Mouse (Mus musculus): ENCODE data around the gene Eif4a1. TPM values are rescaled to one million over a fixed set of nuclear protein-coding genes. Genes with fewer than 3 reads are reported as not detected.

Gene Eif4a1
- total and polyA plus RNA-seq, 3 experiments = 114 to 1,689 (median 634) TPM

- TF ChIP-seq USF1 (IDR thresholded peaks at IDR 0.05; ENCODE audit: low read depth, low read length) (no peak), ZKSCAN1 (IDR thresholded peaks at IDR 0.05; ENCODE audit: low read depth, low read length) (no peak), GABPA (IDR thresholded peaks at IDR 0.05; ENCODE audit: low read depth, low read length) (no peak), RAD21 (IDR thresholded peaks at IDR 0.05; ENCODE audit: low read depth, low read length) (no peak), TAL1 (IDR thresholded peaks at IDR 0.05; ENCODE audit: low read length) (no peak), NRF1 (IDR thresholded peaks at IDR 0.05; ENCODE audit: insufficient read depth, low read depth, low read length, poor library complexity, severe bottlenecking) (no peak), MAZ (IDR thresholded peaks at IDR 0.05; ENCODE audit: low read depth, low read length) (no peak; the same call in 1 of the 2 replicates), JUND (IDR thresholded peaks at IDR 0.05; ENCODE audit: low read depth, low read length) (no peak), POLR2AphosphoS2 (IDR thresholded peaks at IDR 0.05; ENCODE audit: low read length) (no peak)
Observed at GRCm38 (mm10) chr11:69620394-69621081, 51.7 kb downstream of the Eif4a1 start (continued).

DNA sequence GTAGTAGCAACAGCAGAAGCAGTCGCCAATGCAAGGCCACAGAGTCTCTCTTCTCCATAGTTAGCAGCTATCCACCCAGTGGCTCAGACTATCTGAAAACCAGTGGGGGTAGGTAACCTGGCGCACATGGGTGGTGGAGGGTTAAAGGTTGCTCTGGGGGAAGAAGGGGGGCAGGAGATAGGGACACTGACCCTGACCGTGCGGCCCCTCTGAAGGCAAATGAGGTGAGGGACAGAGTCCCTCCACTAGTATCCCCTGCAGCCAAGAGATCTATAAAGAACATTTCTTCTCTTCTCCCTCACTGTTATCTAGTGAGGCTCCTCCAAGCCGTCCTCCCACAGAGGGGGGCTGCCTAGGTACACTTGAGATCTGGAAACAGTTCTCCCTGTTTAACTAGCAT lies 54.4 kb downstream of the Eif4a1 start, which contains the start of gene Shbg:
Shbg (minus strand) TSS at position 101 of the 400 bp plus-strand sequence.
- Histone ChIP-seq H3K9ac (ENCODE audit: control insufficient read depth, low read depth, low read length, poor library complexity, severe bottlenecking) (no peak within 1 kb of the TSS), H3K79me2 (ENCODE audit: control insufficient read depth, insufficient read depth, low read length, poor library complexity) (no peaks in the 10 kb centered on the region), H3K27me3 (ENCODE audit: control insufficient read depth in 1 of 2, insufficient read depth in 2 of 2, low read length in 2 of 2) (peaks cover 1 to 3% of the 10 kb centered on the region in 2 experiments; a peak in 1 of 4 replicates), H3K4me1 (ENCODE audit: control insufficient read depth in 1 of 2, insufficient read depth in 2 of 2, low read length in 2 of 2) (peaks cover 6 to 16% of the 10 kb centered on the region in 2 experiments), H3K4me3 (ENCODE audit: control insufficient read depth in 1 of 2, insufficient read depth in 1 of 2, low read depth in 2 of 2, low read length in 2 of 2) (no peak within 1 kb of the TSS), H3K27ac (ENCODE audit: control insufficient read depth, low read depth, low read length) (no peak within 1 kb of the TSS), H3K36me3 (ENCODE audit: control insufficient read depth in 1 of 2, insufficient read depth in 2 of 2, low read length in 2 of 2) (peaks cover 0 to 10% of the 10 kb centered on the region in 2 experiments; a peak in 2 of 4 replicates), H3K9me3 (replicated peaks; ENCODE audit: insufficient read depth, low read length) (no peaks in the 10 kb centered on the region)
- 0 out of 2 replicates have a peak, but pooled peaks have one; percentile 5 for TF ChIP-seq GATA1 (IDR thresholded peaks at IDR 0.05; ENCODE audit: low read depth, low read length)
- no peak for TF ChIP-seq POLR2AphosphoS2 (IDR thresholded peaks at IDR 0.05; ENCODE audit: low read length)
- TF ChIP-seq TAL1 (IDR thresholded peaks at IDR 0.05; ENCODE audit: low read length) = no peak
- TF ChIP-seq MAFK (IDR thresholded peaks at IDR 0.05; ENCODE audit: borderline replicate concordance, low read depth, low read length) = no peak
- no peak for DNase-seq (ENCODE audit: low read depth, low spot score)

Other genes starting within 250 kb of the Eif4a1 start
Only the 30 nearest of the 35 such genes appear.
- gene Dnah2, start 123.3 kb downstream of the Eif4a1 start, total RNA-seq (2012; rRNA removed) = under 0.01 and 0.04 TPM in 2 replicates
- gene Dnah2, start 123.3 kb downstream of the Eif4a1 start, polyA plus RNA-seq (2012; ENCODE audit: insufficient read depth in 1 of 2, insufficient read length in 2 of 2, low read depth in 1 of 2, low replicate concordance in 2 of 2, missing spikeins in 1 of 2) = under 1 TPM in 1 of 2 experiments, not detected in 1; 0.07 TPM
- gene Efnb3, start 112.2 kb downstream of the Eif4a1 start, total RNA-seq (2012; rRNA removed) = 0.20 and 0.23 TPM in 2 replicates
- gene Efnb3, start 112.2 kb downstream of the Eif4a1 start, polyA plus RNA-seq (2012; ENCODE audit: insufficient read depth in 1 of 2, insufficient read length in 2 of 2, low read depth in 1 of 2, low replicate concordance in 2 of 2, missing spikeins in 1 of 2) = under 1 TPM in 1 of 2 experiments, not detected in 1; 0.72 TPM
- 18.5 and 18.9 TPM in 2 replicates for gene Wrap53, start 92.2 kb downstream of the Eif4a1 start, total RNA-seq (2012; rRNA removed)
- 10 to 100 TPM in 1 of 2 experiments, not detected in 1; 24.5 TPM for gene Wrap53, start 92.2 kb downstream of the Eif4a1 start, polyA plus RNA-seq (2012; ENCODE audit: insufficient read depth in 1 of 2, insufficient read length in 2 of 2, low read depth in 1 of 2, low replicate concordance in 2 of 2, missing spikeins in 1 of 2)
- gene Trp53, start 92.1 kb downstream of the Eif4a1 start, total RNA-seq (2012; rRNA removed) = 74.1 and 76.4 TPM in 2 replicates
- 100 to 1,000 TPM in 1 of 2 experiments, not detected in 1; 212 TPM for gene Trp53, start 92.1 kb downstream of the Eif4a1 start, polyA plus RNA-seq (2012; ENCODE audit: insufficient read depth in 1 of 2, insufficient read length in 2 of 2, low read depth in 1 of 2, low replicate concordance in 2 of 2, missing spikeins in 1 of 2)
- gene Atp1b2, start 66.5 kb downstream of the Eif4a1 start, total RNA-seq (2012; rRNA removed) = 13.4 and 15.1 TPM in 2 replicates
- gene Atp1b2, start 66.5 kb downstream of the Eif4a1 start, polyA plus RNA-seq (2012; ENCODE audit: insufficient read depth in 1 of 2, insufficient read length in 2 of 2, low read depth in 1 of 2, low replicate concordance in 2 of 2, missing spikeins in 1 of 2) = 100 to 1,000 TPM in 1 of 2 experiments, not detected in 1; 136 TPM
- gene Shbg, start 54.5 kb downstream of the Eif4a1 start, total RNA-seq (2012; rRNA removed) = not detected in 2 replicates
- not detected for gene Shbg, start 54.5 kb downstream of the Eif4a1 start, polyA plus RNA-seq (2012; ENCODE audit: insufficient read depth in 1 of 2, insufficient read length in 2 of 2, low read depth in 1 of 2, low replicate concordance in 2 of 2, missing spikeins in 1 of 2)
- not detected in 2 replicates for gene Sat2, start 50.4 kb downstream of the Eif4a1 start, total RNA-seq (2012; rRNA removed)
- not detected for gene Sat2, start 50.4 kb downstream of the Eif4a1 start, polyA plus RNA-seq (2012; ENCODE audit: insufficient read depth in 1 of 2, insufficient read length in 2 of 2, low read depth in 1 of 2, low replicate concordance in 2 of 2, missing spikeins in 1 of 2)
- 90.2 and 95.1 TPM in 2 replicates for gene Fxr2, start 39.4 kb downstream of the Eif4a1 start, total RNA-seq (2012; rRNA removed)
- 10 to 100 TPM in 1 of 2 experiments, not detected in 1; 97.6 TPM for gene Fxr2, start 39.4 kb downstream of the Eif4a1 start, polyA plus RNA-seq (2012; ENCODE audit: insufficient read depth in 1 of 2, insufficient read length in 2 of 2, low read depth in 1 of 2, low replicate concordance in 2 of 2, missing spikeins in 1 of 2)
- not detected in 2 replicates for gene Sox15, start 17.1 kb downstream of the Eif4a1 start, total RNA-seq (2012; rRNA removed)
- gene Sox15, start 17.1 kb downstream of the Eif4a1 start, polyA plus RNA-seq (2012; ENCODE audit: insufficient read depth in 1 of 2, insufficient read length in 2 of 2, low read depth in 1 of 2, low replicate concordance in 2 of 2, missing spikeins in 1 of 2) = under 1 TPM in 1 of 2 experiments, not detected in 1; 0.11 TPM
- 60.9 and 62.1 TPM in 2 replicates for gene Mpdu1, start 9.8 kb downstream of the Eif4a1 start, total RNA-seq (2012; rRNA removed)
- gene Mpdu1, start 9.8 kb downstream of the Eif4a1 start, polyA plus RNA-seq (2012; ENCODE audit: insufficient read depth in 1 of 2, insufficient read length in 2 of 2, low read depth in 1 of 2, low replicate concordance in 2 of 2, missing spikeins in 1 of 2) = 100 to 1,000 TPM; 101 to 259 TPM
- 4.1 and 5.3 TPM in 2 replicates for gene Cd68, start 6.3 kb downstream of the Eif4a1 start, total RNA-seq (2012; rRNA removed)
- gene Cd68, start 6.3 kb downstream of the Eif4a1 start, polyA plus RNA-seq (2012; ENCODE audit: insufficient read depth in 1 of 2, insufficient read length in 2 of 2, low read depth in 1 of 2, low replicate concordance in 2 of 2, missing spikeins in 1 of 2) = 10 to 100 TPM in 1 of 2 experiments, not detected in 1; 19.8 TPM
- 121 and 147 TPM in 2 replicates for gene Senp3, start 9.7 kb upstream of the Eif4a1 start, total RNA-seq (2012; rRNA removed)
- gene Senp3, start 9.7 kb upstream of the Eif4a1 start, polyA plus RNA-seq (2012; ENCODE audit: insufficient read depth in 1 of 2, insufficient read length in 2 of 2, low read depth in 1 of 2, low replicate concordance in 2 of 2, missing spikeins in 1 of 2) = 100 to 1,000 TPM; 171 to 890 TPM
- 0.19 TPM in 1 of 2 replicates, not detected in the other for gene Tnfsf13, start 13.4 kb upstream of the Eif4a1 start, total RNA-seq (2012; rRNA removed)
- under 1 TPM in 1 of 2 experiments, not detected in 1; 0.13 TPM for gene Tnfsf13, start 13.4 kb upstream of the Eif4a1 start, polyA plus RNA-seq (2012; ENCODE audit: insufficient read depth in 1 of 2, insufficient read length in 2 of 2, low read depth in 1 of 2, low replicate concordance in 2 of 2, missing spikeins in 1 of 2)
- gene Tnfsf12, start 23.4 kb upstream of the Eif4a1 start, total RNA-seq (2012; rRNA removed) = not detected in 2 replicates
- gene Tnfsf12, start 23.4 kb upstream of the Eif4a1 start, polyA plus RNA-seq (2012; ENCODE audit: insufficient read depth in 1 of 2, insufficient read length in 2 of 2, low read depth in 1 of 2, low replicate concordance in 2 of 2, missing spikeins in 1 of 2) = under 1 TPM in 1 of 2 experiments, not detected in 1; 0.10 TPM
- not detected in 2 replicates for gene Tnfsfm13, start 23.7 kb upstream of the Eif4a1 start, total RNA-seq (2012; rRNA removed)
- not detected for gene Tnfsfm13, start 23.7 kb upstream of the Eif4a1 start, polyA plus RNA-seq (2012; ENCODE audit: insufficient read depth in 1 of 2, insufficient read length in 2 of 2, low read depth in 1 of 2, low replicate concordance in 2 of 2, missing spikeins in 1 of 2)
- gene Polr2a, start 86.2 kb upstream of the Eif4a1 start, total RNA-seq (2012; rRNA removed) = 16.6 and 22.2 TPM in 2 replicates
- 100 to 1,000 TPM in 1 of 2 experiments, 10 to 100 TPM in 1; 73.9 to 193 TPM for gene Polr2a, start 86.2 kb upstream of the Eif4a1 start, polyA plus RNA-seq (2012; ENCODE audit: insufficient read depth in 1 of 2, insufficient read length in 2 of 2, low read depth in 1 of 2, low replicate concordance in 2 of 2, missing spikeins in 1 of 2)
- 0.08 TPM in 1 of 2 replicates, not detected in the other for gene Slc35g3, start 89.5 kb upstream of the Eif4a1 start, total RNA-seq (2012; rRNA removed)
- gene Slc35g3, start 89.5 kb upstream of the Eif4a1 start, polyA plus RNA-seq (2012; ENCODE audit: insufficient read depth in 1 of 2, insufficient read length in 2 of 2, low read depth in 1 of 2, low replicate concordance in 2 of 2, missing spikeins in 1 of 2) = under 1 TPM in 1 of 2 experiments, not detected in 1; 0.22 TPM
- 1.4 and 2.4 TPM in 2 replicates for gene Zbtb4, start 93.5 kb upstream of the Eif4a1 start, total RNA-seq (2012; rRNA removed)
- 1 to 10 TPM in 1 of 2 experiments, not detected in 1; 2.7 TPM for gene Zbtb4, start 93.5 kb upstream of the Eif4a1 start, polyA plus RNA-seq (2012; ENCODE audit: insufficient read depth in 1 of 2, insufficient read length in 2 of 2, low read depth in 1 of 2, low replicate concordance in 2 of 2, missing spikeins in 1 of 2)
- gene Chrnb1, start 123.5 kb upstream of the Eif4a1 start, total RNA-seq (2012; rRNA removed) = 0.31 and 0.33 TPM in 2 replicates
- gene Chrnb1, start 123.5 kb upstream of the Eif4a1 start, polyA plus RNA-seq (2012; ENCODE audit: insufficient read depth in 1 of 2, insufficient read length in 2 of 2, low read depth in 1 of 2, low replicate concordance in 2 of 2, missing spikeins in 1 of 2) = 1 to 10 TPM in 1 of 2 experiments, not detected in 1; 1.6 TPM
- 4.8 and 5.1 TPM in 2 replicates for gene Fgf11, start 129.4 kb upstream of the Eif4a1 start, total RNA-seq (2012; rRNA removed)
- 10 to 100 TPM in 1 of 2 experiments, not detected in 1; 26.8 TPM for gene Fgf11, start 129.4 kb upstream of the Eif4a1 start, polyA plus RNA-seq (2012; ENCODE audit: insufficient read depth in 1 of 2, insufficient read length in 2 of 2, low read depth in 1 of 2, low replicate concordance in 2 of 2, missing spikeins in 1 of 2)
- 0.29 and 0.31 TPM in 2 replicates for gene Tmem102, start 133.2 kb upstream of the Eif4a1 start, total RNA-seq (2012; rRNA removed)
- gene Tmem102, start 133.2 kb upstream of the Eif4a1 start, polyA plus RNA-seq (2012; ENCODE audit: insufficient read depth in 1 of 2, insufficient read length in 2 of 2, low read depth in 1 of 2, low replicate concordance in 2 of 2, missing spikeins in 1 of 2) = 1 to 10 TPM in 1 of 2 experiments, not detected in 1; 2.4 TPM
- 0.04 TPM in 1 of 2 replicates, not detected in the other for gene Gm39566, start 142.9 kb upstream of the Eif4a1 start, total RNA-seq (2012; rRNA removed)
- gene Gm39566, start 142.9 kb upstream of the Eif4a1 start, polyA plus RNA-seq (2012; ENCODE audit: insufficient read depth in 1 of 2, insufficient read length in 2 of 2, low read depth in 1 of 2, low replicate concordance in 2 of 2, missing spikeins in 1 of 2) = not detected
- not detected in 2 replicates for gene Spem2, start 146.0 kb upstream of the Eif4a1 start, total RNA-seq (2012; rRNA removed)
- gene Spem2, start 146.0 kb upstream of the Eif4a1 start, polyA plus RNA-seq (2012; ENCODE audit: insufficient read depth in 1 of 2, insufficient read length in 2 of 2, low read depth in 1 of 2, low replicate concordance in 2 of 2, missing spikeins in 1 of 2) = not detected
- 0.19 TPM in 1 of 2 replicates, not detected in the other for gene Spem1, start 149.8 kb upstream of the Eif4a1 start, total RNA-seq (2012; rRNA removed)
- gene Spem1, start 149.8 kb upstream of the Eif4a1 start, polyA plus RNA-seq (2012; ENCODE audit: insufficient read depth in 1 of 2, insufficient read length in 2 of 2, low read depth in 1 of 2, low replicate concordance in 2 of 2, missing spikeins in 1 of 2) = under 1 TPM in 1 of 2 experiments, not detected in 1; 0.15 TPM
- 20.3 and 20.9 TPM in 2 replicates for gene Nlgn2, start 165.4 kb upstream of the Eif4a1 start, total RNA-seq (2012; rRNA removed)
- gene Nlgn2, start 165.4 kb upstream of the Eif4a1 start, polyA plus RNA-seq (2012; ENCODE audit: insufficient read depth in 1 of 2, insufficient read length in 2 of 2, low read depth in 1 of 2, low replicate concordance in 2 of 2, missing spikeins in 1 of 2) = 10 to 100 TPM; 29.8 to 43.3 TPM
- 176 and 190 TPM in 2 replicates for gene Tmem256, start 166.1 kb upstream of the Eif4a1 start, total RNA-seq (2012; rRNA removed)
- gene Tmem256, start 166.1 kb upstream of the Eif4a1 start, polyA plus RNA-seq (2012; ENCODE audit: insufficient read depth in 1 of 2, insufficient read length in 2 of 2, low read depth in 1 of 2, low replicate concordance in 2 of 2, missing spikeins in 1 of 2) = 100 to 1,000 TPM in 1 of 2 experiments, not detected in 1; 181 TPM
- gene Plscr3, start 174.0 kb upstream of the Eif4a1 start, total RNA-seq (2012; rRNA removed) = 3.8 and 4.6 TPM in 2 replicates
- 10 to 100 TPM in 1 of 2 experiments, not detected in 1; 26.0 TPM for gene Plscr3, start 174.0 kb upstream of the Eif4a1 start, polyA plus RNA-seq (2012; ENCODE audit: insufficient read depth in 1 of 2, insufficient read length in 2 of 2, low read depth in 1 of 2, low replicate concordance in 2 of 2, missing spikeins in 1 of 2)
- gene Tnk1, start 186.3 kb upstream of the Eif4a1 start, total RNA-seq (2012; rRNA removed) = 0.13 and 0.35 TPM in 2 replicates
- gene Tnk1, start 186.3 kb upstream of the Eif4a1 start, polyA plus RNA-seq (2012; ENCODE audit: insufficient read depth in 1 of 2, insufficient read length in 2 of 2, low read depth in 1 of 2, low replicate concordance in 2 of 2, missing spikeins in 1 of 2) = under 1 TPM in 1 of 2 experiments, not detected in 1; 0.25 TPM
- not detected in 2 replicates for gene Tmem95, start 205.6 kb upstream of the Eif4a1 start, total RNA-seq (2012; rRNA removed)
- gene Tmem95, start 205.6 kb upstream of the Eif4a1 start, polyA plus RNA-seq (2012; ENCODE audit: insufficient read depth in 1 of 2, insufficient read length in 2 of 2, low read depth in 1 of 2, low replicate concordance in 2 of 2, missing spikeins in 1 of 2) = not detected
- gene Kctd11, start 209.0 kb upstream of the Eif4a1 start, total RNA-seq (2012; rRNA removed) = 0.19 and 0.26 TPM in 2 replicates
- under 1 TPM in 1 of 2 experiments, not detected in 1; 0.49 TPM for gene Kctd11, start 209.0 kb upstream of the Eif4a1 start, polyA plus RNA-seq (2012; ENCODE audit: insufficient read depth in 1 of 2, insufficient read length in 2 of 2, low read depth in 1 of 2, low replicate concordance in 2 of 2, missing spikeins in 1 of 2)

Measured in MEL (cell line).